Mouse (Mus musculus) embryo, embryonic 10 days (tissue): ENCODE measurements at regions not wholly inside any gene's neighbourhood (a gene's known extent, or its start where the extent isn't known, plus 50 kb on each side); places are given as distances from the start of the nearest gene placed in this dataset.

Experiments used
- DNase-seq: peaks from one replicate; pipeline ENCODE4 v3.0.0-alpha.2; 2015; ENCODE audit warnings: low spot score

DNA sequence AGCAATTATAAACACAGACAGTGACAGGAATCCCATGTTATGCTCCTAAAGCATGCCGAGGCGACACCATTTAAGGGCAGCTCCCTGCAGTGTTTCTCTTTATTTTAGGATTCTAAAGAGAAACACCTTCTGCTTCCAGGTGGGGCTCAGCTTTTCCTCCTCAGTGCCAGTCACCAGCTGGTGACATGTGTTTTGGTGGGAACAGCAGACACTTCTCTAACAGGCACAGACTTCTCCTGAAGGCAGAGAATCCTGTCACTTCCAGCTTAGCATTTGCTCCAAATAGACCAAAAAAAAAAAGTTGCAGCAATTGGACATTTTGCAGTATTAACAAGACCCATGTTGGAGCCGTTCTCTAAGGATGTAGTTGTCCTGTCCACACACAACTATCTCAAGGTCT is 115.6 kb upstream of the Cdh6 start:
- DNase-seq: no peak

GRCm38 (mm10) chr15:13287878-13288277 is 114.4 kb upstream of the Cdh6 start:
- no peak for DNase-seq

GRCm38 (mm10) chr15:13285355-13285754 is 111.9 kb upstream of the Cdh6 start:
- no peak for DNase-seq

DNA sequence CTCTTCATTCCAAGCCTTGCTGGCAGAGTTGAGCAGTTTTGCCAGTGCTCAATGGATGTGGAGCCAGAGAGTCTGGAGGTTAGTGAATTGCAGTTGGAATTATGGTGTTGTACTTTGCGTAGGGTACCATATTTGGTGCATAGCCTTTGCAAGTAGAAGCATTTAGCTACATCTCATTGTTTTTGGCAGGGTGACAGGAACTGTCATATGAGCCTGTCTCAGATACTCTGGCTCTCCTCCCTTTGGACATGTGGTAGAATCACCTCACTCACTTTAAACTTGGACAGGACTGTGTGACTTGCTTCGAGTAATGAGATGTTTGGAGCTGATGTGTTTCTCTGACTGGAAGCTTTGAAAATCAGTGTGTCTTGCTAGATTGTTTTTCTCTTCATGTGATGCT is 110.7 kb upstream of the Cdh6 start:
- DNase-seq: no peak

DNA sequence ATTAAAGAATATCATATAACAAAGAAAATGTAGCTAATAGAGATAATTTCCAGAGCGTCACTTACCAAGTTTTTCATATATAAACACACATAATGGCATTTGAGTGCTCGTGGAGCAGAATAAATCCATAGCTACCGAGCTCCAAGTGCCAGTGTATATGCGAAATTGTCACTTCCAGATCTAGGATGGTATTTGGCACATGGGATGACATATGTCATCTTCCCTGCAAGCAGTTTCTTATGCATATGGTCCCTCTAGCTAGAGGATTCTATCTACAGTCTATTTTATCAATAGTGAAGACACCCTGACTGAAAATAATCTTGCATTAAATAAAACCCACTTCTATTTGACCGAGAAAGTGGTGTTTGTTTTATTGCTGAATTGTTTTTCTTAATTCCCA is 109.6 kb upstream of the Cdh6 start:
- DNase-seq: no peak

GRCm38 (mm10) chr15:13276909-13277235 is 103.4 kb upstream of the Cdh6 start:
- no peak for DNase-seq

DNA sequence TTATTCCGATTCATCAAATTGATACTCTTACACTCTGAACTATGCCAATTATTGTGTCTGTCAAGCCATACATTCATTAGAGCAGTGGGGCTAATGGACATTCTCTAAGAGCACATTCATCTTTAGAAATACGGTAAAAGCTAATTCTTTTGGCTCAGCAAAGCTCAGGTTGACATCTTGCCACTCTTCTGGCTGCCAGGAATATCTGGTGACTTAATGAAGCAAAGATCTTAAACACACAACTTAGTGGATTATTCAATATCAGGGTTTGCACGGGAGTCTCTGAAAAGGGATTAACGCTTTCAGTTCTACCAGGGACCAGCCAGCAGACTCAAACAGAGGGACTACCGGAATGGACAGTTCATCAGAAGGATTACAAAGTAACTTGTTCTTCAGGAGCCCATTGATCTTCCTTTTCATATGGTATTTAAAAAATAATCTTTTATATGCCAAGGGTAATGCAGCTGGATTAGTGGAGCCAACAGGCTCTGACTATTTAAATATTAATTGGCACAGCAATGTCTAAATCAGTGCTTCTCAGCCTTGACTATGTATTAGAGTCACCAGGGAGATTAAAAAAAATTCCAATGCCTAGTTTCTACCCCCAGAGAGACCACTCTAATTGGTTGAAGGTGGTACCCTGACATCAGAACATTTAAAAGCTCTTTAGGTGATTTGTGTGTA is 102.9 kb upstream of the Cdh6 start:
- DNase-seq: no peak

DNA sequence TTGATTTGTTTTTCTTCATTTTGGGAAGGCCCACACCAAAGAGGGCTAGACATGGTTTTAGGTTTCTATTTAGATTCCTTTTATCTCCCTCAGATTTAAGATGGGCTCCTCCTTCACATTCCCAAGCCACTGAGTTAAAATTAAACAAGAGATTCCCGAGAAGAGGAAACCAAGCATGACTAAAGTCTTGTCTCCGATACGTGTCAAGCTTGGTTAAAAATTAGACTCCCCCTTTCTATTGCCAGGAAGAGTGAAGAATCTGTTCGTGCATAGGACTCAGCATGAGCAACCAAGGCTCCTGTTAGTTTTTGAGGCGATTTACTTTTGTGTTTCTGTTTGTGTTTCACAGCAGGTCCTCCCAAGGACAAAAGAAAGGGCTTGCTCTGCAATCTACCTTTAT is 101.9 kb upstream of the Cdh6 start:
- DNase-seq: no peak

GRCm38 (mm10) chr15:13274366-13275067 is 101.0 kb upstream of the Cdh6 start:
- no peak for DNase-seq

GRCm38 (mm10) chr15:13246053-13246696 is 72.7 kb upstream of the Cdh6 start:
- no peak for DNase-seq

DNA sequence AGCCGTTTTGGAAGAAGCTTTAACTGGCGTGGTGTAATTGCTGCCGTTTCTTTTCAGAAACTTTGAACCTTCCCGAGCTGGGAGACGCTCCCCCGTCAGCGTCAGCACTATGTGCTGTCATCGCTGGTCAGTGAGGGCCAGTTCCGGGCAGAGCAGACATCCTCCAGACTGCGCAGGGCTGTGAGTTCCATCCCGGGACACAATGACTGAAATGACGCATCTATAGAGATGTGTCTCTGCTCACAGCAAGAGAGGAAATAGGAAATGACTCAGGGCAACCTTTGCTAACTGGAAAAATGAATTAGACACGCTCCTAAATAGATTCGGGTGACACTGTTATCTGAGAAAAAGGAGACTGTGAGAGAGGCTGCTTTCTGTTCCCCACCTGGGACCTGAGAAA is 70.8 kb upstream of the Cdh6 start:
- DNase-seq: peak; percentile 55

- no peak for DNase-seq
These were observed 70.1 kb upstream of the Cdh6 start for GRCm38 (mm10) chr15:13243561-13243960.

DNA sequence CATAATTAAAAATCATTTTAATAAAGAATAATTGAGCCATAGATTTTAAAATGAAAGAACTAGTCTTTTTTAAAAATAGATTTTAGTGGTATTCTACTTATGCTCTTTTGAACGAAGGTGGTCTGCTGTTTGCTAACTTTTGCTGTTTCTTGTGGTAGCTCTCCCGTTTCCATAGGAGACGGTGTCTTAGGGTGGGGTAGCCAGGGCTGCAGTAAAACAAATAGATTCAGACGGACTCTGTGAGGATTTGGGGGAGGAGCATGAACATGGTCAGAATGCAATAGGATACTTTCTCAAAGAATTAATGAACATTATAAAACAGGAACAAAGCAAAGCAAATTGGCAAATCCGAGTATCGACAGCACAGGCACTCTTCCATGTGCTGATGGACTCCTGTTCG is 67.5 kb upstream of the Cdh6 start:
- no peak for DNase-seq

DNA sequence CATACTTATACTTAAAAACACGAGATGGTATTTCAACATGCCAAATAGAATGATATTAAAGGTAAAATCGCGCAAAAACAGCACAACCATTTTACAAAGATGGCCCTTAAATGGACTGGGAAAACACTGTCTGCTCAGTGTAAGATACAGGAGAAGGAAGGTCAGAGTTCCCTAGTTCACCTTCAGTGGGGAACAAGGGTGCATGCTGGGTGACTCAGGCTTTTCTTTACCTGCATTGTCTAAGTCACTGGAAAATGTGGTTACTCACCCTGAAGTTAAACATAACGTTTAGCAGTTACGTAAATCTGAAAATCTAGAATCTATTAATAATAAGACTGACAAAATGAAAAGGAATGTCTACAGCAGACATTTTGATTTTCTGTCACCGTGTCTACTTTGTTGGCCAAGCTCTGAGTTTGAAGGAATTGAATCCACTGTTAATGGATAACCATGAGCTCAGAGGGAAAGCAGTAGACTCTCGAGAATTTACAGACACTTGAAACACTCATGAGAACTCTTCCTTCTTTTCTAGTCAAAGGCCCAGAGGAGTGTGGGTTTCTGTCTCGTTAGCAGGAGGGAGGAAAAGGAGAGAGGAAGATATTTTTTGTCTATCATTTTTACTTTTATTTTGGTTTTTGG is 63.5 kb upstream of the Cdh6 start:
- no peak for DNase-seq

GRCm38 (mm10) chr15:13232567-13233259 is 59.2 kb upstream of the Cdh6 start:
- no peak for DNase-seq

DNA sequence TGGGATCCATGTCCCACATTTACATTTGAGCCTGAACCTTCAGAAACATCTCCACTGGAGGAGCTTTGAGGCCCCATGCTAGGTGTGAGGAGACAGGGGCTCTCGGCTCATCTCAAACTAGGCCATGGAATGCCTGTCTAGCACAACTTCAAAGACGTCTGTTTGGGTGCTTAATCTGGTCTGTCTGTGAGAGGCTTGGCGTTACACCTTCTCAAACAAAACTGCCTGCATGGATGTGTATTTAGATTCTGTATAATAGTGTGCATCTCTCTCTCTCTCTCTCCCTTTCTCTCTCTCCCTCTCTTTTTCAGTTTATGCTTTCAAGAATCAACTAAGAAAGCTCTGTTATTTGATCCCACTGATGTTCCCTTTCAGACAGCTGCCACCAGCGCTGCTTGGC is 58.1 kb upstream of the Cdh6 start:
- DNase-seq: no peak

DNA sequence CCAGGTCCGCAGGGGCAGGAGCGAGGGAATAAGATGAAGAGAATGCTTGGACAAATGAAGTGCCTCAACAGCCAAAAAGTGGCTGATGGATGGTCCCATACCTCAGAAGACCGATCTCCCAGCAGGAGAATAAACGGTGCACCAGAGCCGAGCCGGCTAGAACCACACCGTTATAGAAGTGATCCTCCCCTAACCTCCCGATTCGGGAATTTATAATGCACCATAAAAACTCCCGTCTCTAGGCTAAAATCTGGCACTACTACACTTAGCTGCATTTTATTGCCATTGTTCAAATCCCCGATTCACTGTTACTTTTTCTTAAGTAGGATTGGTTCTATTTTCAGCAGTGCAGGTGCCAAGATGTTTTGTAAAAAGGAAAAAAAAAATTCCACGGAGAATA is 54.6 kb upstream of the Cdh6 start:
- DNase-seq: no peak
